Mouse (Mus musculus) ES-Bruce4 (cell line): Measurements from ENCODE around the gene 1700042G07Rik.

ENCODE experiments used
- CTCF ChIP-seq: IDR thresholded peaks from one replicate; pipeline ENCODE4 v1.8.1; 2011; ENCODE audit warnings: low read depth, low read length
- POLR2A ChIP-seq: IDR thresholded peaks from one replicate; pipeline ENCODE4 v1.8.1; 2011; ENCODE audit warnings: low read length; ENCODE audit not compliant: insufficient read depth

DNA sequence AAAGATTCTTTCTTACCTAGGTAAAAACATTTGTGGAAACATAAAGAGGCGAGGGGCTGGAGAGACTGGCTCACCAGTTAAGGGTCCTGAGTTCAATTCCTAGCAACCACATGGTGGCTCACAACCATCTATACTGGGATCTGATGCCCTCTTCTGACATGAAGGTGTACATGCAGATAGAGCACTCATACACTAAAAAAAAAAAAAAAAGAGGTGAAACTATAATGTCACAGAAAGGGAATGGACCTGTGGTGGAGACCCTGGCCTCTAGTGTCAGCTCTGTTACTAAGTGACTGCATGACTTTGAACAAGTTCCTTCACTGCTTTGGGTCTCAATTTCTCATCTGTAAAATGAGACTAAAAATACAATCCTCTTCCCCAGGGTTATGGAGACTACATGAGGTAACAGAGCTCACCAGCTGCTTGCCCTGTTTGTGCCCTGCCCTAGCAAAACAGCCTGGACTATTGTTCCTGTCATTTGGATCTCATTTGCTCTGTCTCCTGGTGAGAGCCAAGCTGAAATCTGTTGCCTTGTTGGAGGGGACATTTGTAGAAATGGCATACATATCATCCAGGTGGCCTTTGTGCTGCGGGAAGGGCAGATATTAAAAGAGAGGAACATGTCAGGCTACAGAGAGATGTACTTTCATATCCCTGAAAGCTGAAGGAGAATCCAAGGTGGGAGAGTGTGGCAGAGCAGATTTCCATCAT is 42.9 kb downstream of the 1700042G07Rik start:
- TF ChIP-seq POLR2A (no peak), CTCF (no peak)
